Mouse (Mus musculus) stomach, postnatal 0 days (tissue): ENCODE measurements at regions not wholly inside any gene's neighbourhood (a gene's known extent, or its start where the extent isn't known, plus 50 kb on each side); places are given as distances from the start of the nearest gene placed in this dataset.

Source experiments
- ATAC-seq: fragments of 200-750 bp; cut with Nextera tagmentation; 2 replicates; pipeline ENCODE4 v1.8.0; 2017; ENCODE audit not compliant: low FRiP score, low TSS enrichment
- DNase-seq: peaks from one replicate; pipeline ENCODE4 v3.0.0-alpha.2; 2016; ENCODE audit warnings: low spot score
- H3K27ac ChIP-seq: fragments of 300-500 bp; sonication (generic); replicated peaks from 2 replicates; pipeline ENCODE4 v1.5.1; 2014; ENCODE audit warnings: mild to moderate bottlenecking, control low read depth
- H3K27me3 ChIP-seq: fragments of 300-500 bp; sonication (generic); 2 replicates; pipeline ENCODE4 v1.6.1; 2014; ENCODE audit warnings: low read length; ENCODE audit not compliant: control insufficient read depth, insufficient read depth
- H3K36me3 ChIP-seq: fragments of 300-500 bp; sonication (generic); 2 replicates; pipeline ENCODE4 v1.6.1; 2014; ENCODE audit warnings: low read length, mixed read lengths; ENCODE audit not compliant: control insufficient read depth, insufficient read depth
- H3K4me1 ChIP-seq: fragments of 300-500 bp; sonication (generic); replicated peaks from 2 replicates; pipeline ENCODE4 v1.6.1; 2014; ENCODE audit warnings: antibody characterized with exemption; ENCODE audit not compliant: control insufficient read depth, insufficient read depth
- H3K4me2 ChIP-seq: fragments of 300-500 bp; sonication (generic); replicated peaks from 2 replicates; pipeline ENCODE4 v1.6.1; 2014; ENCODE audit warnings: low read depth, mild to moderate bottlenecking, control low read depth, moderate library complexity
- H3K4me3 ChIP-seq: fragments of 300-500 bp; sonication (generic); 2 replicates; pipeline ENCODE4 v1.5.1; 2014; ENCODE audit warnings: low read depth, low read length, control low read depth
- H3K9ac ChIP-seq: fragments of 300-500 bp; sonication (generic); 2 replicates; pipeline ENCODE4 v1.6.1; 2014; ENCODE audit warnings: mild to moderate bottlenecking, low read length, control low read depth, mixed read lengths
- H3K9me3 ChIP-seq: fragments of 300-500 bp; sonication (generic); 2 replicates; pipeline ENCODE4 v1.6.1; 2016; ENCODE audit warnings: low read length; ENCODE audit not compliant: control insufficient read depth
- CTCF ChIP-seq: IDR thresholded peaks from 2 replicates; pipeline ENCODE4 v1.5.1; 2016; ENCODE audit warnings: antibody characterized with exemption, low read depth, mild to moderate bottlenecking, moderate library complexity
- EP300 ChIP-seq: optimal IDR thresholded peaks from 2 replicates; pipeline ENCODE3; 2016; ENCODE audit warnings: antibody characterized with exemption
- WGBS: fragments of 180-500 bp; shearing (Covaris S2); extraction: QIAGEN DNeasy Blood & Tissue Kit; methylation state at CpG from one replicate; pipeline ENCODE4 v1.1.7; 2014; 5-methylcytosine and 5-hydroxymethylcytosine counted together

DNA sequence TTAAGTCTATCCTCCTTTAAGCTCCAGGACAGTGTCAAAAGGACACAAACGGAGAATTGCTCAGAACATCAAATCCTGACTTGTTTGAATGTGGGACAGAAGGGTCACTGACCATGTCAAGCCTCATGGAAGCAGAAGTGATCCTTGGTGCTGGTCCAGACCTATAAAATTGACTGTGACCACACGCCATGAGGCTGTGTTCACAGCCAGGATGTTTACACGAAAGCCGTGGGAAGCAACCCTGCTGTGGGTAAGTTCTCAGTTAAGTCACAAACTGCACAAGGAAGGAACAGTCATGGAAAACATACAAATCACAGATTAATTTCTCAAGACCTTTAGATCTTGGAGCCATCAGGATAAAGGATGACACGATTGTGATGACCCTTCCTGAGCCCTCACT is 88.5 kb downstream of the Gm9733 start:
- no peak for DNase-seq
- TF ChIP-seq EP300 (no peak), CTCF (no peak)
- WGBS, result 53% methylated on average over 5 of the region's 5 CpGs

DNA sequence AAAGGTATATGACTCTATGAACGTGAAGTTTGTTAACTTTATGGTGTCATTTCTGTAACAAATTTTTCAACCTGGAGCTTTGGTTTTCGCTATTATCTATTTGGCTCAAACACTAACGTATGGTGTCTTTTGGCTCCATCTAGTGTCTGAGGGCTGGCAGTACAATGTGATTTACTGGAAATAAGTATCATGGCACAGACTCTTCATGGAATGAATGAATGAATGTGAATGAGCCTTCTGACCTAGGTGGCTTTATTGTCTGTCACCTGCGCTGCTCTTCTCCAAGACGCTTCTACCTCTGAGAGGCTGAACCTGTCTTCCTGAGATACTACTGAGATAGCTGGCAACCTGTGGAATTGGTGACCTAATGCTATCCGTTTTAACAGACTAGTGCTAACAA is 87.1 kb downstream of the Gm9733 start:
- WGBS, result 21% methylated on average over 6 of the region's 6 CpGs
- TF ChIP-seq EP300 (no peak), CTCF (peak; percentile 90)
- Histone ChIP-seq H3K9me3 (no peaks in the 10 kb centered on the region), H3K27ac (no peak overlapping the region), H3K27me3 (no peaks in the 10 kb centered on the region), H3K36me3 (no peaks in the 10 kb centered on the region), H3K4me2 (no peak overlapping the region), H3K4me1 (no peaks in the 10 kb centered on the region), H3K4me3 (no peak overlapping the region), H3K9ac (no peak overlapping the region)
- ATAC-seq (no peak), DNase-seq (no peak)

More for the DNA sequence above, 88.5 kb downstream of the Gm9733 start:
- no peak overlapping the region for H3K4me2 ChIP-seq
- H3K9ac ChIP-seq, result no peak overlapping the region
- no peaks in the 10 kb centered on the region for H3K27me3 ChIP-seq
- no peak overlapping the region for H3K4me3 ChIP-seq
- no peaks in the 10 kb centered on the region for H3K36me3 ChIP-seq
- H3K9me3 ChIP-seq, result no peaks in the 10 kb centered on the region
- no peaks in the 10 kb centered on the region for H3K4me1 ChIP-seq
- H3K27ac ChIP-seq, result no peak overlapping the region
- no peak for ATAC-seq
